Mouse (Mus musculus): ENCODE data around the gene Notch4.

Notch4 gene

DNA sequence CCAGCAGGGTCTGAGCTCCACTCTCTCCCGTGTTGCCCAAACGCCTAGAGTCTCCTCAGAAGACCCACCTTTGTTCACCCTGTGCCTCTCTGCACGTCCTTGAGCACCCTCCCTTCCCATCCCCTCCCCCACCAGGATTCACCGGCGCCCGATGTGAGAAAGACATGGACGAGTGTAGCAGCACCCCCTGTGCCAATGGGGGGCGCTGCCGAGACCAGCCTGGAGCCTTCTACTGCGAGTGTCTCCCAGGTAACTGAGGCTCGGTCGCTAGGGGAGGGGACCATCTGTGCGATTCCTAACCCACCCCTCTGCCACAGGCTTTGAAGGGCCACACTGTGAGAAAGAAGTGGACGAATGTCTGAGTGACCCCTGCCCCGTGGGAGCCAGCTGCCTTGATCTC, 8.3 kb downstream of the Notch4 start:
- no peak for DNase-seq

DNA sequence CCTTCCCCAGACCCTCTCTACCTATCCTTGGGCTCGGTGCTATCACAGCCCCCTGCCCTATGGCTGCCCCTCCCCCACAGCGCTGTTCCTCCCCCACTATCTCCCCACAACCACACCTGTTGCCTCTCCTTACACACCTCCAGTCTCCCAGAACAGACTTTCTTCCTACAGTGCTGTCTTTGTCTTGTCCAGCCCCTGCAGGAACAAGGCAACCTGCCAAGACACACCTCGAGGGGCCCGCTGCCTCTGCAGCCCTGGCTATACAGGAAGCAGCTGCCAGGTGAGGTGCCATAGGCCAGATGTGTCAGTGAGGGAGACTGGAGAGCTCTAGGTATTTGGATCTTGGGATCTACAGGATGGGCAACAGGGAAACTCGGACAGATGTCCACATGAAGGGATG, 12.5 kb downstream of the Notch4 start:
- no peak for DNase-seq

DNA sequence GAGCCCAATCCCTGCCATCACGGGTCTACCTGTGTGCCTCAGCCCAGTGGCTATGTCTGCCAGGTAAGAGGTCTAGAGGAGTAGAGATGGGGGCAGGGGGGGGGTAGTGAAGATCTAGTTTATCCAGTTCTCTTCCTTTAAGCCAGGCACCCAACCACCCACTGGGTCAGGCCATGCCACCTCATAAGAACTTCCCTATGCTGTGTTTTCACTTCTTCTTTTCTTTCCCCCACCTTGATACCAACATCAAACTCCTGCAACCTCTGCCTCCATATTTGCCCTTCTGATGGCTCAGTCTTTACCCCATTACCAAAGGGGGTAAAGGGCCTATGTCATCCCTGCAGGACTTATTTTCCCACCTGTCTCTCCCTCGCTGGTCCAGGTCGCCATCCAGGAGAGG, 14.0 kb downstream of the Notch4 start:
- no peak for DNase-seq

DNA sequence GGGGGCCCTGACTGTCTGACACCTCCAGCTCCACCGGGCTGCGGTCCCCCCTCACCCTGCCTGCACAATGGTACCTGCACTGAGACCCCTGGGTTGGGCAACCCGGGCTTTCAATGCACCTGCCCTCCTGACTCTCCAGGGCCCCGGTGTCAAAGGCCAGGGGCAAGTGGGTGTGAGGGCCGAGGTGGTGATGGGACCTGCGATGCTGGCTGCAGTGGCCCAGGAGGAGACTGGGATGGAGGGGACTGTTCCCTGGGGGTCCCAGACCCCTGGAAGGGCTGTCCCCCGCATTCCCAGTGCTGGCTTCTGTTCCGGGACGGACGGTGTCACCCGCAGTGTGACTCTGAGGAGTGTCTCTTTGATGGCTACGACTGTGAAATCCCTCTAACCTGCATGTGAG, 18.5 kb downstream of the Notch4 start:
- DNase-seq, result no peak

DNA sequence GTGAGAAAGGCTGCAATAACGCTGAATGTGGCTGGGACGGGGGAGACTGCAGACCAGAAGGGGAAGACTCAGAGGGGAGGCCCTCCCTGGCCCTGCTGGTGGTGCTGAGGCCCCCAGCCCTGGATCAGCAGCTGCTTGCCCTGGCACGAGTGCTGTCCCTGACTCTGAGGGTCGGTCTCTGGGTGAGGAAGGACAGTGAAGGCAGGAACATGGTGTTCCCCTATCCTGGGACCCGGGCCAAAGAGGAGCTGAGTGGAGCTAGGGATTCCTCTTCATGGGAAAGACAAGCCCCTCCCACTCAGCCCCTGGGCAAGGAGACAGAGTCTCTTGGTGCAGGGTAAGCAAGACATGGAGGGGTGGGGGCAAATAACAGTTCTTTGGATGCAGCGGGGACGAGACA, 19.3 kb downstream of the Notch4 start:
- DNase-seq, result peak; percentile 29

DNA sequence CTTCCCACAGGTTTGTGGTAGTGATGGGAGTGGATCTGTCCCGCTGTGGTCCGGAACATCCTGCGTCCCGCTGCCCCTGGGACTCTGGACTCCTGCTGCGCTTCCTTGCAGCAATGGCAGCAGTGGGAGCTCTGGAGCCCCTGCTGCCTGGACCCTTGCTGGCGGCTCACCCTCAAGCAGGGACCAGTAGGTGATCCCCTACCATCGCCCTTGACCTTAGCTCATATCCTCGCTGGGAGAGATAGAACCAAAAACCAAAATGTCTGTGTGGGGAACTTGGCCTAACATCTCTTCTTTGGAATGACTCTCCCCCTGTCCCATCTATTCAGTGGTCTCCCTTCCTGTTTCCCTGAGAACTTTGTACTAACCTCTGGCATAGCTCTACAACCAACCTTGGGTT, 19.8 kb downstream of the Notch4 start:
- DNase-seq, result no peak

DNA sequence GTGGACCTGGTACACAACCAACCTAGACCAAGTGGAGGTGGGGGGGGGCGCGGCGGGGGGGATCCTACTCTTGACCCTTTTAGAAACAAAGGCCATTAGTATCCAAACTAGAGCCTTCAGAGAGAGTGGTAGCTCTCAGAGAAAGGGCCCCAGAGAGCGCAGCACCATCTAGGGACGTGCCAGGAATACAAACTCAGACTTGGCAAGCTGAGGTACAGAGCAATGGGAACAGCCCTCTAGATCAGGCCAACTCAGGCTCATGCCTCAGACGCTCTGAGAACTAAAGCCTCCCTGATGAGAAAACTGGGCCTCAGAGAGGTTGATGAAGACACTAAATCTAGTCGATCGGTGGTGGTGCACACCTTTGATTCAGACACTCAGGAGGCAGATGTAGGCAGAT, 21.1 kb downstream of the Notch4 start:
- peak; percentile 17 for DNase-seq

DNA sequence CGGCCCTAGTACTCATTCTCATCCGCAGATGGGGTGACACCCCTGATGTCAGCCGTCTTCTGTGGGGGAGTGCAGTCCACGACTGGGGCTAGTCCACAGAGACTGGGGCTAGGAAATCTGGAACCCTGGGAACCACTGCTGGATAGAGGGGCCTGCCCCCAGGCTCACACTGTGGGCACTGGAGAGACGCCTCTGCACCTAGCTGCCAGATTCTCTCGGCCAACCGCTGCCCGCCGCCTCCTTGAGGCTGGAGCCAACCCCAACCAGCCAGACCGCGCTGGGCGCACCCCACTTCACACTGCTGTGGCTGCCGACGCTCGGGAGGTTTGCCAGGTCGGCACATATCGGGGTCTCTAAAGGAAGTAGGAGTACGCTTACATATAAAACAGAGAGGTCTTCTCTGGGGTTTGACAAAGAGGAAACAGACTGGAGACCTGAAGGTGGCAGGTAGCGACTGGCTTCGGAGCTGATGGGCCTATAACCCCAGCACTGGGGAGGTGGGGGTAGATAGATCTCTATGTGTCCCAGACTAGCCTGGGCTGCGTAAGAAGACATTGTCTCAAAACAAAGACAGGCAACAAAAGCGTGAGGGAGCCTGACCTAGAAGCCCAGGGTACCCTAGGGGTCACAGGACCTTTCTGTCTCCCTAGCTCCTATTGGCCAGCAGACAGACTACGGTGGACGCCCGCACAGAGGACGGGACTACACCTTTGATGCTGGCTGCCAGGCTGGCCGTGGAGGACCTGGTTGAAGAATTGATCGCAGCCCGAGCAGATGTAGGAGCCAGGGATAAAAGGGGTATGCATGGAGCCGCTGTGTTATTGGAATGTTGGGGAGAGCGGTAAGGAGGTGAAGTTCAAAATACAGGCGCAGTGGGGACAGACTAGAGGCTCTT, 22.1 kb downstream of the Notch4 start:
- DNase-seq, result peak; percentile 44

DNA sequence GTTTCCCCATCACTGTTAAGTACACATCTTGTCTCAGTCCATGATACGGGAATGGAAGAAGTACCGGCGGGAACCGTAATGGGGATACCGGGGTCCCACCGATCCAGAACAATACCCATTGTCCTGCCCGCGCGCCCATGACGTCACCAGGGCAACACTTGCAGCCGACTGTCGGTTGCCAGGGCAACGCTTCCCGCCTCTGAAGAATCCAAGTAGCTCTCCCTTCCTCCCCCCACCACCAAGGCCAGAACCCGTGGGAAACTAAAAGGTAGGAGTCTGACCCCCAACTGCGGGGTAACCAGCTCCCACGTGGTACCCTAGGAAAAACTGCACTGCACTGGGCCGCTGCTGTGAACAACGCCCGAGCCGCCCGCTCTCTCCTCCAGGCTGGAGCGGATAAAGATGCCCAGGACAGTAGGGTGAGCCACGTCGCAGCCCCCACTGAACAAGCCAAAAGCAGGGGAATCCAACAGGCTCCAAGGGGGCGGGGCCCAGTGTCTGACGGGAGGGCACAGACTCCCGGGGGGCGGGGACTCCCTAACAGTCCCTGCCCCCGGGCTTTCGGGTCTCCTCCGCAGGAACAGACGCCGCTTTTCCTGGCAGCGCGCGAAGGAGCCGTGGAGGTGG, 22.8 kb downstream of the Notch4 start:
- DNase-seq, result peak; percentile 86

DNA sequence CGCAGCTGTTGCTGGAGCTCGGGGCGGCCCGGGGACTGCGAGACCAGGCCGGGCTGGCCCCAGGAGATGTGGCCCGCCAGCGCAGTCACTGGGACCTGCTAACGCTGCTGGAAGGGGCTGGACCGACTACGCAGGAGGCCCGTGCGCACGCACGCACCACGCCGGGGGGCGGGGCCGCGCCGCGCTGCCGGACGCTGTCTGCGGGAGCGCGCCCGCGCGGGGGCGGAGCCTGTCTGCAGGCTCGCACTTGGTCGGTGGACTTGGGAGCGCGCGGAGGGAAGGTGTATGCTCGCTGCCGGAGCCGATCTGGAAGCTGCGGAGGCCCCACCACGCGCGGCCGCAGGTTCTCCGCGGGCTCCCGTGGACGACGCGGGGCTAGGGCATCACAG, 23.3 kb downstream of the Notch4 start:
- DNase-seq, result peak; percentile 98

DNA sequence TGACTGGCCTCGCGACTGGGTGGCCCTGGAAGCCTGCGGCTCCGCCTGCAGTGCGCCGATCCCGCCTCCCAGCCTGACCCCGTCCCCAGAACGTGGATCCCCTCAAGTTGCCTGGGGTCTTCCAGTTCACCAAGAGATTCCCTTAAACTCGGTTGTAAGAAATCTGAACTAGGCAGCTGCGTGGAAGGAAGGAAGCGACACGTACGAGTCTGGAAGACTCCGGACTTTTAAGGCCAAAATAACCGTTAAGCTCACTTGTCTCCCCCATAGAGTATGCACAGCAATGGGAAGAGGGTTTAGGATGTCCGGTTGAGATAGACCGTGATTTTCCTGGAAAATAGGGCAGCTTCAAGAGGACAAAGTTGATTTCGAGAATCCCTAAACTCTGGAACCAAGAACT, 23.7 kb downstream of the Notch4 start:
- DNase-seq, result no peak

DNA sequence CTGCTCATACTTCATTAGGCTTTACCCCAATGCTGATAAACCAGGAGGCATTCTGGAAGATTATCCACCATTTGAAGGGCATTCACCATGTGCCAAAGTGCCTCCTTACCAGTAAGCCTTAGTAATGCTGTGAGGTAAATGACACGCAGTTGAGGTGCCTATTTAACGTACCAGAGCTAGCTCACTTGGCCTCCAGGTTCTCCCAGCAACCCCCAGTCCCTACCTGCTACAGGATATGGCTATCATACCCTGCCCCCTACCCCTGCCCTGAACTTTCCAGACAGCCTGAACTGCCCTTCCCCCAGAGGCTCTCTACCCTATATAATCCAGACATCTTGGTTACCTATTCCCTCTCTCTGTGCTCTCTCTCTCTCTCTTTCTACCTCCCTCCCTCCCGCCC, 24.7 kb downstream of the Notch4 start:
- peak; percentile 23 for DNase-seq

DNA sequence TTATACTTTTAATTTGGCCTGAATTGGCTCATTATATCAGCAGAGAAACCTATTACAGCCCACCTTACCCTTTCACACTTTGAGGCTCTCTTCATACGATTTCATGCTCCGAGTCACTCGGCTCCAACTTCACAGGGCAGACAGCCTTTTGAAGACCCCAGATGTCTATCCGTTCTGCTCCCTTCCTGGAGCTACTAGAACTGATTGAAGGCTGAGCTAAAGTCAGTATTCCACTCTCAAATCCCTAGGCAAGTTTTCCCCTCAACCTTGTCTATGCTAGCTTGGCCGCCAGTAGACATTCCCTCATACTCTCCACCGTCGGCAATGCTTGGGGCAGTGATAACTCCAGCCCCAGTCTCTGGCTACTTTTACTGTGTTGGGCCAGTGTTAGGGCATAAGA, 25.1 kb downstream of the Notch4 start:
- DNase-seq, result no peak

DNA sequence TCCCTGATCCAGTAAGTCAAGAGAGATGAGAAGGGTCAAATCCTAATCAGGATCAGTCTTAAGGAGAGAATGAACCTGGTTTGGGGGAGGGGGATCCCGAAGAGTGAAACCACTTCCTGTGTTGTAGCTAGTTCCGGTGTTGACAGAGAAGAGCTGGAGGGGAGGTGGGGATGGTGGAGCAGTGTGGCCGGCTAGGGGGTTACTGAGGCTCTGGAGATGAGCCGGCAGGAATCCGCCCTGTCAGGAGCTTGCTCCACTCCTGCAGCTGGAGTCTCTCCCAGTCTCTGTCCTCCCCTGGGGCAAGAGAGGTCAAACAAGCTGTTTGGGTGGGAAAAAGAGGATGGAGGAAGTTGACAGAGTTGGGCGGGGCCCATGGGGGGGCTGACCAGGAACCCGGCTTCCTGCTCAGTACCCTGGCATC, 25.6 kb downstream of the Notch4 start, which contains the start of gene Gpsm3:
Gpsm3 (plus strand) TSS at position 126 of the 421 bp plus-strand sequence.
- peak; percentile 34 for DNase-seq

DNA sequence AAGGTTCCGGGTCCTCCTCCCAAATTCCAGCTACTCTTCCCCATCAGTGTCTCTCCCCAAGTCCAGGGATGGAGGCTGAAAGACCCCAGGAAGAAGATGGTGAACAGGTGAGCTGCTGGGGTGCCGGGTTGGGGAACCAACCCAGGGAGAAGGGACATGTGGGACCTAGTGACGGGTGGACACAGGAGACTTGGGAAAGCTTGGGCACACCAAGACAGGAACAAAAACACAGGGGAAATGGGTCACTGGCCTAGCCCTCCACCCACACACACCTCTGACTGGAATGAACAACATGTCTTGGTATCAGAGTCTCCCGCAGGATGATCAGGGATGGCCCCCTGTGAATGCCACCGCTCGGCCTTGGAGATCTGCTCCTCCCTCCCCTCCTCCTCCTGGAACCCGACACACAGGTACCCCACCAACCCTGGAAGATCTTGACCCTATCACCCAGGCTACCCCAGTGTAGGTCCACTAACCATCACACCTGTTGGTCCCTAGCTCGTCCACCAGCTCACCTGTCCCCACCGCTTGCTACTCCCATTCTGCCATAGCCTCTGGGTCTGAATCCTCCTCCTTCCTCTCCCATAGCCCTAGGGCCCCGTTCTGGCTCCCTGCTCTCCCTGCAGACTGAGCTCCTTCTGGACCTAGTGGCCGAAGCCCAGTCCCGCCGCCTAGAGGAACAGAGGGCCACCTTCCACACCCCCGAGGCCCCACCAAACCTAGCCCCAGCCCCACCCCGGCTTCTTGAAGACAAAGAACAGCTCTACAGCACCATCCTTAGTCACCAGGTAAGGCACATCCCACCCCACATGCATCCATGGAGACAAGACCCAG, 26.3 kb downstream of the Notch4 start:
- DNase-seq, result peak; percentile 37

DNA sequence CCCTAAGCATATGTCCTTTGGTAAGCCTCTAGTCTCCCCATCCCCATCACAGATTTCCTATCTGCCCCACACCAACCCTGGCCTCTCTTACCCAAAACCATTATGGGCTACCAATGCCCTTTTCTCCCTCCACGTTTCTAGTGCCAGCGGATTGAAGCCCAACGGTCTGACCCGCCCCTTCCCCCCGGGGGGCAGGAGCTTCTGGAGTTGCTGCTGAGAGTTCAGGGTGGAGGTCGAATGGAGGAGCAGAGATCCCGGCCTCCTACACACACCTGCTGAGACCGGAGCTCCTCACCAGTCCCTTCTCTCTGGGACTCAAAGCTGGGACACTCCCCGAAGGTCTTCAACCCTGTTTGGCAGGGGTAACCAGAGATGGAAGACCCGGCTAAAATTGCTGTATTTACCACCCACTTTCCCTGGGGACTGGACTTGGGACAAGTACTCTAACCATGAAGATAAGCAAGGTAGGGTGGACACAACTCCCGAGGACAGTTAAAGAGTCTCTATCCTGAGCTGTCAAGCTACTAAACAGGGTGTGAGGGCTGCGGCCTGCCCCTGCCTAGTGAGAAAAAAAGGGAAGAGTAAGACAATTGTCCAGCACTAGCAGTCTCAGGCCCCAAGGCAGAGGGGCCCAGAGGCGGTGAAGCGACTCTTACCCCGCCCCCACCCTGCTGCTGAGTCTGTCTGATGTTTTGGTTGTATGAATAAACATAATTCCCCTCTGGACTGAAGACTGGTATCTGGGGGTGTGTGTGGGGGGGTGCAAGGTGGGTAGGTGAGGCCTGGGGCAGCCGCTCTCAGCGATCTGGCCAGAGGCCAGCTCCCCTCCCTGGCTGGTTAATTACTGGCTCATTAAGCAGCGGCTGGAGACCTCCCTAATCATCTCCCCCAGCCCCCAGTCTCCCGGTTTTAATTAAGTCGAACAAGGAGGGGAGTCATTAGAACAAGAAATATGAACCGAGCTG, 27.2 kb downstream of the Notch4 start, which contains the start of gene Pbx2:
Pbx2 (plus strand) TSS at position 238 of the 965 bp plus-strand sequence.
- DNase-seq, result peak; percentile 52

DNA sequence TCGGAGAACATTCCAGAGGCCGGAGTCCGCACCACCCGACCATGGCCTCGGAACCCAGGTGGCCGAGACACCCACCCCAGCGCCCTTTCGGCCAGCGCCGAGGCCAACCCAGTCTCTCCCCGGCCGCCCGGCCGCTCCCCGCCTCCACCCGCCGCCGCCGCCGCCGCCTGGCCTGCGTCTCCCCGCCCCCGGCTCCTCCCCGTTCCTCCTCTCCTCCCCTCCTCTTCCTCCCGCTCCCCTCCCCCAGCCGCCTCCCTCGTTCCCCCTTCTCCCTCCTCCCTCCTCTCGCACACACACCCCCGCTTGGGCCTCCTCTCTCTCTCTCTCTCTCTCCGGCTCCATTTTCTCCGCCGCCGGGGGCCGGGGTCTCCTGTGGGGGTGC, 27.9 kb downstream of the Notch4 start:
- peak; percentile 81 for DNase-seq

DNA sequence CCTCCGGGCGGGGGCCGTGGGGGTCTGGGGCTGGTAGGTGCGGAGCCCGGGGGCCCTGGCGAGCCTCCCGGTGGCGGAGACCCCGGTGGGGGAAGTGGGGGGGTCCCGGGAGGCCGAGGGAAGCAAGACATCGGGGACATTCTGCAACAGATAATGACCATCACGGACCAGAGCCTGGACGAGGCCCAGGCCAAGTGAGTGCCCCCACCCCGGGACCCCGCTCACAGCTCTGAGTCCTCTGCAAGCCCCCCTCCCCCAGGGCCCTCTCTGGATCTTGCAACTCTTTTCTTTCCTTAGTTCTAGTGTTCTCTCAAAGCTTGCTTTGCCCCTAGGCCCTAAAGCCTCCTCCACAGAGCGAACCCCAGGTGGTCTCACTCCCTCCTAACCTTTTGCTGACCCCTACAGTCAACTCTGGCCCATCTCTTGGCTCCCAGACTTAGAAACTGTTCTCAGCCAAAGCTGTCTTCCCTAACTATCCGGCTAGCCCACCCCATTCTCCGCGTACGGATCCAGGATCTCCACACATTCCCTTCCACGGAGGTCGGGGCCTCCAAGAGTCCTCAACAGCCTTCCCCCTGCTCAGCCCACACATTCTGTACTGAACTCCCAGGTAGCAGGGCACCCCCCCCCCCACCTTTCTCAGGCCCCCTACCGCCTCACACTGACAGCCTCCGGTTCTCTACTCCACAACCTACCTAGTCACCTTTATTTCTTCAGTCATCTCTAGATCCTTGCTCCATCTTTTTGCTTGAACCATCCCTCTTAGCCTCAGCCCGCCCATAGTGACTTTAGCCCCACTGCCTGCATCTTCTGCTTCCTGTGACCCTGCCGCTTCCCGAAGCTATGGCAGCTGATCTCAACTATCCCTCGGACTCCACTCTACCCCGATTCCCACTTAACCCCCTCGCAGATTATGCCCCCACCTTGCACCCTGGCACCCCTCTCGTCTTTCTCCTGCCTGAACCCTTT, 28.8 kb downstream of the Notch4 start:
- peak; percentile 66 for DNase-seq

DNA sequence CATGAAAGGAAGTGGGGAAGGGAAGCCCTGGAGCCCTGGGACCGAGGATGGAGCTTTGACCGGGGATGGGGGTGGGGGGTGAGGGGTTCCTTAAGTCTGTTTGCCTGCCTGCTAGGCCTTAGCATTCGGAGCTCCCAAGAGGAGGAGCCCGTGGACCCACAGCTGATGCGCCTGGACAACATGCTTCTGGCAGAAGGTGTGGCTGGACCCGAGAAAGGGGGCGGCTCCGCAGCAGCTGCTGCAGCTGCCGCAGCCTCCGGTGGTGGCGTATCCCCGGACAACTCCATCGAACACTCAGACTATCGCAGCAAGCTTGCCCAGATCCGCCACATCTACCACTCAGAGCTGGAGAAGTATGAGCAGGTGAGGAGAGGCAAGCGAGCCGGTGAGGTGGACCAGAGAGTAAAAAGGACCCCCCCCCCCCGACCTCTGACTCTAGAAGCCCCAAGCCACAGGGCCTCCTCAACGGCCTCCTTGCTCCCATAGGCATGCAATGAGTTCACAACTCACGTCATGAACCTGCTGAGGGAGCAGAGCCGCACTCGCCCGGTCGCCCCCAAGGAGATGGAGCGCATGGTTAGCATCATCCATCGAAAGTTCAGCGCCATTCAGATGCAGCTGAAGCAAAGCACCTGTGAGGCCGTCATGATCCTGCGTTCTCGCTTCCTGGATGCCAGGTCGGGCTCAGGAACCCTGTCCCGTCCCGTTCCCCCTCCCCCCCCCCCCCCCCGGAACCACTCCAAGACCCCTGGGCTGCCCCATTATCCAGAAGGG, 29.9 kb downstream of the Notch4 start:
- peak; percentile 21 for DNase-seq

DNA sequence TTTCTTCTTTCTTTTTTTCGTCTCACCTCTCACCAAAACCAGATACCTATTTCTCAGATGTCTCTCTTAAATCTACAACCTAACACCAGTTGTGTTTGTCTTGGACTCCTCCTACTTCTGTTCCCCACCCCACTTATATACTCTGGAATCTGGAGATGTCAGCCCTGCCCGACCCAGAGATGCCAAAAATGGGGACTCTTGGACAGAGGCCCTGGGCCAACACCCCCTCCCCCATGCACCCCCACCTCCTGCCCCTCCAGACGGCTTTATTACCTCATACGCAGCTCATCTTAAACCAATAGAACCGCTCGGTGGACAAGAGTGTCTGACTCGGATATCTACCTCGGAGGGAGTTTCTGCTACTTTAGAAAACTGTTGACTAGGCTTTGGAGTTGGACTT, 32.0 kb downstream of the Notch4 start:
- no peak for DNase-seq
